Mouse (Mus musculus) retina, adult 2 months (tissue): Measurements from ENCODE around the gene Ykt6.

Experiments used
- DNase-seq: peaks from one replicate; pipeline ENCODE4 v3.0.0-alpha.2; 2012; ENCODE audit warnings: low read depth, low spot score

Ykt6 gene

GRCm38 (mm10) chr11:5948546-5949250 is 6.8 kb upstream of the Ykt6 start:
- DNase-seq, result no peak

DNA sequence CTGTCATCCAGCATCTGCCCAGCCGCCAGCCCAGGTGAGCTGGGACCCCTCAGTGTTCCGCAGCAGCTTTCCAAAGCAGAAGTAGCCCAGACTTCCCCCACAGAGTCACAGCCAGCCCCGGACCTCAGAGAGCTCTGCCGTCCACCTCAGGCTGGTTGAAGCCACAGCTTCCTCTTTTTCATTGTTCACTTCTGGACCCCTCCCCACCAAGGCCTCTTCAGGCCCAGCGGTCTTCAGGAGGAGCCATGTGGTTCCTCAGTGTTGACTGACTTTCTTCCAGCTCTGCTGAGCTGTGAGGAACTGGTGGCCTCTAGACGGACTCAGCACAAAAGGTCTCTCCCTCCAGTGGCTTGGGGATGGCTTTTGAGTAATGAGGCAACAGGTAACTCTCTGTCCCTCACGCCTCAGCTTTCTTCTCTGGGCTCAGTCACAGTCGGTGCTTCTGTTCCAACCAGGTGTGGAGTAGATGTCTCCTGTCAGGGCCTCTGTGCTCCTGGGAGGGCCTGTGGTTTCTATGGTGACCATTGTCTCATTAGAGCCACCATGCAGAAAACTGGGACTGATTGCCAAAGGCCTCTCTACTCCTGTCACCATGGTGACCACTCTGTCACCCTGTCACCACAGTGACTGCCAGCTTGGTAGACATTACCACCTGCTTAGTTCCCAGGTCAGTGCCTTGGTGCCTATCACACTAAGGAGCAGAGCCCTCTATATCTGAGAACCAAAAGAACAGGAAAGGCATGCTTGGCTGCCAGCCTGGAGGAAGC is 5.7 kb upstream of the Ykt6 start, which contains the start of gene Gck:
Gene Gck, minus strand, starts transcription at position 496 of the 767 bp plus-strand sequence.
- no peak for DNase-seq

DNA sequence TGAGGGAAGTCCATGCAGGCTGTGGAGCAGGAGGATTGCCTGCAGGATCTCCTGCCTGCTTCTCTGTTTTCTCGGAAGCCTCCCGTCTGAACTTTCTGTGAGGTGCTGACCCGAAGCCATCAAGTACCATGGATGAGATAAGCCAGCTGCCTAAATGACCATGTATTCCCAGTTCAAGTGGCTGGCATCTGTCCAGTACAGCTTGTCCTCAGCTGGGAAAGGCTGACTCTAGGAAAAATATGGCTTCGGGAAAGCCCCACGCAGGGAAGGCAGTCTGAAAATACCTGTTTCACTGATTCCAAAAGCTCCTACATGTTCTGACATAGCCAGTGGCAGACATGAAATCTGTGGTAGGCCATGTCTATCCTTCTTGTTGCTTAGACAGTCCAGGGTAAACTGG is 3.0 kb upstream of the Ykt6 start:
- DNase-seq, result no peak

DNA sequence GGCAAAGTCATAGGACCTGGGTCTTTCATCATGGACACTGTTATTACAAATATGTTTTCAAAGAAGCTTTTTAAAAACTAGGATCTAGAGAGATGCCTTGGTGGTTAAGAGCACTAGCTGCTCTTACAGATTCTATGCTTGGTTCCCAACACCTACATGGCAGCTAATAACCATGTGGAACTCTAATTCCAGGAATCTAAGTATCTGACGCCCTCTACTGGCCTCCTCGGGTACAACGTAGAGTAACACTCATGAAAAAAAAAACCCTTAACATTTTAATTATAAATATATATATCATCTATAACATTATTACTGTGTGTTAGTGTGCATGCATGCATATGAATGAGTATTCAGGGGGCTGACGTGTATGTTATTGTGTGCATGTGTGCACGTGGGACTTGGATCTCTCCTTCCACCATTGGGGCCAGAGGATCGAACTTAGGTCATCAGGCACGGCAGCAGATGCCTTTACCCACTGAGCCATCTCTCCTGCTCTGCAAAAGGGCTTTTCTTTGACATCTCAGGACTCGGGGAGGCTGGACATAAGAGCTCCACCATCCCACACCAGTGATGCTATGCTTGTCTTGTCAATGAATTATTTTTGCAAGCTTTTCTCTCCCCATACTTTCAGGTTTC is 2.2 kb upstream of the Ykt6 start:
- no peak for DNase-seq

DNA sequence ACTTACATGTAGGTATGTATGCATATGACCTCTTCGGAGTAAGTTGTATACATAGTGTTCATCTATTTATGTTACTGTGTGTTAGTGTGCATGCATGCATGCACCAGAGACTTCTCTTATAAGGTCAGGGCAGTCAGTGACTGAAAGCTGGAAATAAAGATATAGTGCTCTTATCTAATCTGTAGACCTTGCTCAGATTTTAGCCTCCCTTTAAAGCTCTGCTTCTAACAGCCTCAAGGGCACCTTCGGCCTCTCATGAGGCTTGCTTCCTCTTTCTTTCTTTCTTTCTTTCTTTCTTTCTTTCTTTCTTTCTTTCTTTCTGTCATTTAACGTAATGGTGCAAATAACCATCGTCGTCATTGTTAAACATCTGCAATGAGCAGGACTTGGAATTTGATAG is 1.1 kb upstream of the Ykt6 start:
- no peak for DNase-seq

DNA sequence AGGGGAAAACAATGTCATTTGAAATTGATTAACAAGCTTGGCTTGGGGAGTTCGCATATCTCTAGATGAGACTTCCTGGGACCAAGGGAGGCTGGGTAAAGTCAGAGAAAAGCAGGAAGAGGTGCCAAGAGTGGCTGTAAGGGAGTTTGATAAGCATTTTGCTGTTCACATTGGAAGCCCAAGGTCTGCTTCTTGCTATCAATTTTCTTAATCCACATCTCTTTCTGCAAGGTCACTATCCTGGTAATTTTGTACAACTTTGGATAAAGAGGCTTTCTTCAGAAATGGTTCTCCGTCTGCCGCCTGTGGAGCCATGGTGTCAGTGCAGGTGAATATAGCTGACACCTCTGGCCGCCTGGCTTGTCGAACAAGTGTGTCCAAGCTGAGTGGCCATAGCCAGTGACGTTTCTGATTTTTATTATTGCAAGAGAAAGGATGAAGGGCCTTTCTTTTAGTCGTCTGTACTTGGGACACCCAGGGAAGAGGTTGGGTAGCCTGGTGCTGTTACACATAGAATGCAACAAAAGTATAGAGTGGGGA is 458 bp upstream of the Ykt6 start:
- DNase-seq, result peak; percentile 38

GRCm38 (mm10) chr11:5960051-5960450 is 4.6 kb downstream of the Ykt6 start:
- DNase-seq, result no peak

DNA sequence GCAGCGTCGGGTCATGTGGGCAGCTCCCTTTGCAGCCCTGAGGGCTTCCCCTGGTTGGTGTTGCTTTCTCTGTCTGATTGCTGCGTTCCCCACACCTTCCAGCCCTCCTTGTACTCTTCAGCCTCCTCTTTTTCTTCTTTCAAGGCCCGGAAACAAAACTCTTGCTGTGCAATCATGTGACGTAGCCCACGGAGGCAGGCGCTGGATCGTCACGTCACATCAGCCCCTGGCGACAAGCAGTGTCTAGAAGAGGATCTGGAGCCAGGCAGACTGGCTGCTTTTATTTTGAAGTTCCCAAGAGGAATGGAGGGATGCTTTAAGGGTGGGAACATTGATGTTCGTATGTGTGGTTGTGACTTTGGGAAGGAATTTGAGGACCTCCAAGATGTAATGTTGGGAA is 10.4 kb downstream of the Ykt6 start:
- DNase-seq, result no peak

DNA sequence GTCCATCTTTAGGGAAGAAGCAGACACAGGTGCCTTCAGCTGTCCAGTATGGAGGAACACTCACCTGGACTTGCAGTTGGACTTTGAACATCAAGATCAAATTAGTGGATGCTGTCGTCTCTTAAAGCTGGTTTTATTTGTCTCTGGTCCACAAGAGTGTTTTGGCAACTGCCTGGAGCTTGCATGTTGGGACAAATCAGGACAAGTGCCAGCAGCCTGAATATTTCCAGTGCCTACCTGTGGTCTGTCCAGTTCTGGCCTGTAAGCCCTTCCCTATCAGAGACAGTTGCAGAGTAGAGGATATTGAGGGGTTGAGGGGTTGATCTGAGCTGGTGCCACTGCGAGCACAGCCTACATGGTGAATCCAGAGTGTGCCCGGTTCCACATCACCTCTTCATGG is 11.3 kb downstream of the Ykt6 start:
- DNase-seq, result no peak

DNA sequence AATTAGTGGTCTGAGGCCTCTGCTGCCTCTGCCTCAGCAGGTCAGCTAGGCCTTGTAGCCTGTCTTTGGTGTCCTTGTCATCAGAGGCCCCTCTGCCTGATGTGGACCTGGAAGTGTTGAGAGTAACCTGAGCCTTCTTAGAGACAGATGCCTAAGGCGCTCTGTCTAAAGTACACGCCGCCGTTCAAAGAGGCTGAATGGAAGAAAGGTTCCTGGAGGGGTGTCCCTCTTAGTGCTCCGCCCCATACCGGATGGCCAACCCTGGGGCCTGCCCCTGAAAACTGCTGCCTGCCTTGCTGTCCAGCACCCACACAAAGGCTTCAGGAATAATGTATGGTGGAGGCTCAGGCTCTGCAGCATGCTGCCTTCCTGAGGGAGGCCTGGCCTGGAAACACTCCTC is 12.7 kb downstream of the Ykt6 start:
- no peak for DNase-seq

DNA sequence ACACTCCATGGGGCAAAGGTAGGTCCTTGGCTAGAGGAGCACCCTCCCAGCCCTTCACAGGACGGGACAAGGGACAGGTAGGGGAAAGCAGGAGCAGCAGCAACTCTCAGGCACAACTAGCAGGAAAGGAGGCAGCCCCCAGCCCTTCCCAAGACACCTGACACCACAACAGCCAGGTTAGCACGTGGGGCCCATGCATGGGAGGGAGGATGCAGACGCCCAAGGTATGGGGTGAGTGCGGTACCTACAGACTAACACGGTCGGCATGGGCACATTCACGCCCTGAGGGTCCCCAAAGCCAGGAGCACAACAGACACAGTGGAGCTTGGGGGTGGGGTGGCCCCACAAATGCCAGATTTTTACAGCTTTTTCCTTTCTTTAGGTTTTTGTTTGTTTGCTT is 15.7 kb downstream of the Ykt6 start:
- DNase-seq, result no peak

- no peak for DNase-seq
Observed at GRCm38 (mm10) chr11:5973151-5973550, 17.7 kb downstream of the Ykt6 start.

- no peak for DNase-seq
Observed at GRCm38 (mm10) chr11:5974053-5974452, 18.6 kb downstream of the Ykt6 start.

DNA sequence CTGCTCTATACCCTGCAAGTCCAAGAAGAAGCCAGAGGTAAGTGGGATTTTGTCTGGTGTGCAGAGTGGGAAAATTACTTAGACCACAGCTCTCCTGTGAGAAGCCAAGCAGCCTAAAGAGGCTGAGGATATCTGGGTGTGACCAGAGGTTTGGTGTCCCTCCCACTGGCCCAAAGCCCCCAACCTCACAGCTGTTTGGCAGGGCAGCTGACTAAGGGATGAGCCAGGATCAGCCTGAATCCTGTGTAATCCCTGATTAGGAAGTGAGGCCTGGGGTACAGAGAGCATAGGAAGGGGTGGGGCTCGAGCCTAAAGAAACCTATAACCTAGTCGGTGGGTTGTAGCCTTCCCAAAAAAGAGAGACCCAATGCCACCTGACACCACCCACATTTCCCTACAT is 19.6 kb downstream of the Ykt6 start:
- peak; percentile 73 for DNase-seq

DNA sequence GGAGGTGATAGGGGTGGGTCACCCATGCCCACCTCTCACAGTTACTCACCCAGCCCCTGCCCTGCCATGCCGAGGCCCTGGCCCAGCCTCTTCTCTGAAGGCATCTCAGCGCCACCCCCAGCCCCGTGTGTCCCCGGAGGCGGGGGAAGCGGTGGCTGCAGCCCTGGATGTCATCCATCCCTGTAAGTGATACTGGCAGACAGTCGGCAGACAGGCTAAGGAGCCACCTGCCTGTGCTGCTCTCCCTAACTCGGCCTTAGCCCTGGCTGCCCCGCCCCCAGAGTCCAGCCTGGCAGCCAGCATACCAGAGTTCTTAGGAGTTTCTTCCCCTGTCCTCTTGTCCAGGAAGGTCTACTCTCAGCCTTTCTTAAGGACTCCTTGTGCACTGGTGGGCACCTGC is 20.6 kb downstream of the Ykt6 start:
- DNase-seq, result no peak

DNA sequence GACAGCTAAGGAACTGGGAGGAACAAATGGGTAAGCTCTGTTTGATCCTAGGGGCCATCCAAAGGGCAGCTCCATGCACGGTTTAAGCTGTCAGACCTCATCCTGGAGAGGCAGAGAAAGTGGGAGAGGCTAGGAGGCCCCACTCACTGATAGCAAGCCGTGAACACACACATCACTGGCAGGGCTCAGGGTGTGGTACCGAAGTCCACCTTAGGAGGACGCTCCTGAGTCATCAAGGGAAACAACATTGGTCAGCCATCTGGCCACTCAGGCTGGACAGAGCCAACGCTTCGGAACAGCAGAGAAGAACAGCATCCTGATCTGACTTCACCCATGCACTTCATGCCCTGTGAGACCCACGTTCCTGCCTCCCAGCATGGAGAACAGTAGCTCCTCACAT is 23.6 kb downstream of the Ykt6 start:
- DNase-seq, result no peak

DNA sequence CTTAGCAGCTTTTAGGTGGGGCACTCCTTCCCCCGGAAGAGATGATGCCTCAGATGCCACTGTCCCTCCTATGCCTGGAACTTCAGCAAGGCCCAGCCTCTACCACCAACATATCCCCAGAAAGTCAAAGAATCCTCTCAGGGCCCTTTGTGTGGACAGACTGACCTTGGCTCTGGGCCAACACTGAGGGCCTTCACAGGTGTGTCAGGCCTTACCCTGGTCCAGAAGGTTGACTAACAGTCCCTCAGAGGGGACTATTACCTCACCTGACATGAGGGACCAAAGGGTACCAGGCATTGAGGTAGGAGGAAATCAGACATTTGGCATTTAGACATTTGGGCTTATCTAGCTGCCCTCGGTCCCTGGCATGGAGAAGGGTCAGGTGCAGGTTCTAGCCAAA is 24.6 kb downstream of the Ykt6 start:
- no peak for DNase-seq

DNA sequence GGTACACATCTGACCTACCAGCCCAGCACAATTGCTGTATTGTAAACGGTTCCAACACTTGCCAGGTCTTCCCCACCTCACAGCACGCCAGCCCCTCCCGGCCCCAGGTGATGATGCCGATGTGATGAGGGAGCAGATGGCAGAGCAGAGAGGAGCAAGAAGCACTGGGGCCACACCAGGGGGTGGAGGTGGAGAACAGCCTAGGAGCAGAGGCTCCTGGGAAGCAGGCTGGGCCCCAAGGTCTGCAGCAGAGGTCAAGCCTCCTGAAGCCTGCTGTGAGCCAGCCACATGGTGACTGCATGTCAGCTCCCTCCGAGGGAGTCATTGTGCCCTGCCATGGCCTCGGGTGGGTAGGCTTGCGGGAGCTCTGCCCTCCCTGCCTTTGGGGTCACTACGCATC is 25.1 kb downstream of the Ykt6 start:
- DNase-seq, result no peak

- no peak for DNase-seq
Observed at GRCm38 (mm10) chr11:5981323-5981722, 25.8 kb downstream of the Ykt6 start.

DNA sequence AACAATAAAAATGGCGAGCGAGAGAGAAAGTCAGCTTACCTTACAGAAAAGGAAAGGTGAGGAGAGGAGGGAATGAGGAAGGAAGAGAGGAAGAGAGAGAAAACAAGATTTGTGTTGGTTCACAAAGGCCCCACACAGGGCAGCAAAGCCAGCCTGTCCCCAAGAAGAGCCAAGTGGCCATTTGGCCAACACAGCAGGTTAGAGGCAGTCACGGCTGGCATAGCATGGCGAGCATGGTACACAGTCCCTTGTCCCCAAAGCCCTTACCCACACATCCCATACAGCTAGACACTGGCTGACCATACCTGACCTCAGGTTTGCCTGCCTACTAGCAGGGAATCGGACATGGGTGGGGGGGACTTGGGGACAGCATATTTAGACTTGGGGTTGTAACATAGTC is 28.1 kb downstream of the Ykt6 start:
- no peak for DNase-seq

DNA sequence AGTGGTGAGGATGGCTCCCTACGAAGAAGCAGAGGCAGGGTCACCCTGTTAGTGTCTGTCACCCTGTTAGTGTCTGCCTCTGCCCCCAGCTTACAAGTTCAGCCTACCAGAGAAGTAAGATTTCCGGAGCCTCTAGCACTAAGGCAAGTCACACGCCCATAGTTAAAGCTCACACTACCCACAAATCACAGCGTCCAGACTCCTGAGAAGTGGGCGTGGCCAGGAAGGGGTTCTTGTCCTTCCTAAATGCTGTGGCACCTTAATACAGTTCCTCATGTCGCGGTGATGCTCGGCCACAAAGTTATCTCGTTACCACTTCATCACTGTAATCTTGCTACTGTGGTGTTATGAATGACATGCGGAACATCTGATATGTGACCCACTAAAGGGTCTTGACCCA is 32.6 kb downstream of the Ykt6 start:
- DNase-seq, result no peak

DNA sequence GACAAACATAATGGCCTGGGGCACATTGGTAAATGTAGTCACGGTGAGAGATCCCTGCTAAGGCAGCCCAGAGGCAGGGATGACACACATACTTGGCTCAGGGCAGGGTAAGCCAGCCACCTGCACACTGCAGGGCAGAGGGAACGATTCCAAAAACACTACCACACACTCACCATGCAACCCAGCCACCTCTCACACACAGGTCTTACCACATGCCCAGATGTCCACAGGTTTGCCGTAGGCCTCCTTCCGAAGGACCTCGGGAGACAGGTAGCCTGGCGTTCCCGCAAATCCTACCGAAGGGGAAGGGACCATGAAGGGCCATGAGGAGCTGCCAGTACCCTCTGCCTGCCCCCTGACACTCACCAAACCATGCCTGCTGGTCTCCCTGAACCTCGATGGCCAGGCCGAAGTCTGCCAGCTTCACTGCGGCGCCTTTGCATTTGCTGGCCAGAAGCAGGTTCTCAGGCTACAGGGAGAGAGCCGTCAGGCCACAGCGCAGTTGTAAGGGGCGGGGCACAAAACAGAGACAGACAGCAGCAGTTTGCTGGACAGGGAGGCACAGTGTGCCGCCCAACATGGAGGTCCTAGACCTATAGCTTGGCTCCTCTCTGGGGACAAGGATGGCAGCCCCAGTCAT is 34.6 kb downstream of the Ykt6 start:
- DNase-seq, result no peak
